Mouse (Mus musculus) thymus, adult 2 months (tissue): Measurements from ENCODE around the gene Tmem164. TPM values are rescaled to one million over a fixed set of nuclear protein-coding genes. Genes with fewer than 3 reads are reported as not detected.

Experiments
- DNase-seq: peaks from one replicate; pipeline ENCODE4 v3.0.0; 2021
- H3K27ac ChIP-seq: fragments of 200-500 bp; 2 replicates; pipeline ENCODE4 v1.5.1; 2012; ENCODE audit warnings: low read length, control low read depth; ENCODE audit not compliant: control insufficient read depth, insufficient read depth
- H3K27me3 ChIP-seq: fragments of 200-500 bp; 2 replicates; pipeline ENCODE4 v1.6.1; 2012; ENCODE audit warnings: mild to moderate bottlenecking, low read length, moderate library complexity, mixed read lengths; ENCODE audit not compliant: control insufficient read depth, insufficient read depth
- H3K36me3 ChIP-seq: fragments of 200-500 bp; 2 replicates; pipeline ENCODE4 v1.6.1; 2012; ENCODE audit warnings: mild to moderate bottlenecking, low read length, moderate library complexity; ENCODE audit not compliant: control insufficient read depth, insufficient read depth
- H3K4me1 ChIP-seq: fragments of 200-500 bp; replicated peaks from 2 replicates; pipeline ENCODE4 v1.6.1; 2012; ENCODE audit warnings: low read length; ENCODE audit not compliant: control insufficient read depth, insufficient read depth
- H3K4me3 ChIP-seq: fragments of 200-500 bp; 2 replicates; pipeline ENCODE4 v1.5.1; 2012; ENCODE audit warnings: mild to moderate bottlenecking, low read length, control low read depth, moderate library complexity; ENCODE audit not compliant: control insufficient read depth, insufficient read depth
- CTCF ChIP-seq: fragments of 200-500 bp; IDR thresholded peaks from 2 replicates; pipeline ENCODE4 v1.5.1; 2012; ENCODE audit warnings: mild to moderate bottlenecking, control low read depth, low read length, moderate library complexity, borderline replicate concordance; ENCODE audit not compliant: control insufficient read depth, poor library complexity, insufficient read depth; ENCODE audit errors: extremely low read depth
- POLR2A ChIP-seq: fragments of 200-500 bp; IDR thresholded peaks from 2 replicates; pipeline ENCODE4 v1.6.1; 2012; ENCODE audit warnings: mild to moderate bottlenecking, low read length, control low read depth, moderate library complexity; ENCODE audit not compliant: control insufficient read depth, poor library complexity, insufficient read depth; ENCODE audit errors: extremely low read depth
- WGBS: fragments of 180-500 bp; shearing (Covaris S2); methylation state at CpG from one replicate; pipeline ENCODE4 v1.1.7; 2018; 5-methylcytosine and 5-hydroxymethylcytosine counted together
- polyA plus RNA-seq: library from polyadenylated mRNA; depleted of rRNA; stranded (reverse); fragments of >200 nt; gene quantifications from 2 replicates; pipeline ENCODE4 v1.2.3, GENCODE M21; 2012

Gene Tmem164
- polyA plus RNA-seq, 1 experiment, result 44.6 TPM

GRCm38 (mm10) chrX:142718759-142719158 lies 37.6 kb downstream of the Tmem164 start:
- H3K27ac ChIP-seq, result no peak overlapping the region
- TF ChIP-seq CTCF (no peak), POLR2A (no peak)
- H3K36me3 ChIP-seq, result no peaks in the 10 kb centered on the region
- no peak for DNase-seq
- 95% methylated on average over 4 of the region's 4 CpGs for WGBS
- no peak overlapping the region for H3K4me3 ChIP-seq
- H3K27me3 ChIP-seq, result no peaks in the 10 kb centered on the region
- H3K4me1 ChIP-seq, result peaks cover 3% of the 10 kb centered on the region; the same call in 1 of the 2 replicates

DNA sequence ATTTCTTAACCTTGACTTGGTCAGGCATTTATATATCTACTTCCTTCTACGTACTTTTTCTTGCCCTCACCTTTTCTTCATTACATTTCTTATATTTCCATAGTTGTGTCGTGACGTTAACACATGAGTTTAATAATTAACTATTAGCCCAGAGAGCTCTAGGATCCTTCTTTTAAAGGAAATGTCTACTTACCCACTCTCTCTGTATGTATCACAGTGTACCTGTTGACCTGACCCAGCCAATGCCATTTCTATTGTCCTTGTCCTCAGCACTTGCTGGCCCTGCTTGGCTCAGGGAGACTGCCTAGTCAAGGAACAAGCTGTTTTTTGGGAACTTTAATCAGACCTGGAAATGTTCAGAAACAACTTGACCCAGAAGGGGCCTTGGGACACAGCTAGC lies 40.7 kb downstream of the Tmem164 start:
- no peak for DNase-seq
- TF ChIP-seq POLR2A (no peak), CTCF (no peak)

DNA sequence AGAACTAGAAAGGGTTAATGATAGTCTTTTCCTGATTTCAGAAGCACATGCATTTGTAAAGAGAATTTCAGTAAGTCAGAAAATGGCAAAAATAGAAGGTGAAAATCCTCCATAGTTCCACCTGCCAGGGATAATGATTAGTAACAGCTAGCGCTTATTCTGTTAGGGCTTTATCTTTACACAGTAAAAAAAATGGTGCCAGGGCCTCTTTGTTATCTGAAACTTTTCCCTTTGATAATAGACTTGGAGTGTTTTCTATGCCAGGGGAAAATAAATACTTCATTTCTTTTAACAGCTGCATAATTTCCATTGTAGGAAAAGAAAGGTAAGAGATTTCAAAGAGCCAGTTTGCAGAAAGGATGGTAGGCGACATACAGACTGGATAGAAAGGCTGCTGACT lies 43.0 kb downstream of the Tmem164 start:
- H3K27me3 ChIP-seq, result no peaks in the 10 kb centered on the region
- no peak for DNase-seq
- H3K4me1 ChIP-seq, result no peaks in the 10 kb centered on the region
- H3K36me3 ChIP-seq, result no peaks in the 10 kb centered on the region
- H3K4me3 ChIP-seq, result no peak overlapping the region
- TF ChIP-seq POLR2A (no peak), CTCF (no peak)
- 100% methylated on average over 2 of the region's 2 CpGs for WGBS
- H3K27ac ChIP-seq, result no peak overlapping the region

More for the DNA sequence above, 40.7 kb downstream of the Tmem164 start:
- H3K4me3 ChIP-seq, result no peak overlapping the region
- WGBS, result 97% methylated on average over 3 of the region's 3 CpGs
- no peaks in the 10 kb centered on the region for H3K36me3 ChIP-seq
- H3K27me3 ChIP-seq, result no peaks in the 10 kb centered on the region
- H3K4me1 ChIP-seq, result peaks cover 3% of the 10 kb centered on the region; the same call in 1 of the 2 replicates
- no peak overlapping the region for H3K27ac ChIP-seq

DNA sequence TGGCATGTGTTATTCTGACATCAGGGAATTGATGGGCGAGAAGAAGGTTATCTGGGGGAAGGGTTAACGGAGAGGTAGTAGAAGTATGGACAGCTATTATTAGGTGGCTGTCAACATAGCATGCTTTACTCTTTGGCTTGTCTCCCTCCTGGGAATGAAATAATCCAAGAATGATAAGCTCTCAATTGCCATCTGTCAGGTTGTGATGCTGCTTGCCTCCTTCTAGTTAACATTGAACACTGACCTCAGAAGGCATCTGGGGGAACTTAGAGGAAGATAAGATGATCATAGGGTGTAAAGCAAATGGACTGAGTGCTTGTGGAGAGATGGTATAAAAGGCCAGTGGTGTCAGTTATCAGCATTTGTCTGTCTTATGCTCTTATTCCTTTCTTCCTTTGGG lies 44.4 kb downstream of the Tmem164 start:
- H3K27ac ChIP-seq, result no peak overlapping the region
- TF ChIP-seq POLR2A, result no peak
- no peak for TF ChIP-seq CTCF
- 94% methylated on average over 2 of the region's 2 CpGs for WGBS
- no peaks in the 10 kb centered on the region for H3K27me3 ChIP-seq
- no peak for DNase-seq
- no peaks in the 10 kb centered on the region for H3K4me1 ChIP-seq
- no peak overlapping the region for H3K4me3 ChIP-seq
- no peaks in the 10 kb centered on the region for H3K36me3 ChIP-seq

DNA sequence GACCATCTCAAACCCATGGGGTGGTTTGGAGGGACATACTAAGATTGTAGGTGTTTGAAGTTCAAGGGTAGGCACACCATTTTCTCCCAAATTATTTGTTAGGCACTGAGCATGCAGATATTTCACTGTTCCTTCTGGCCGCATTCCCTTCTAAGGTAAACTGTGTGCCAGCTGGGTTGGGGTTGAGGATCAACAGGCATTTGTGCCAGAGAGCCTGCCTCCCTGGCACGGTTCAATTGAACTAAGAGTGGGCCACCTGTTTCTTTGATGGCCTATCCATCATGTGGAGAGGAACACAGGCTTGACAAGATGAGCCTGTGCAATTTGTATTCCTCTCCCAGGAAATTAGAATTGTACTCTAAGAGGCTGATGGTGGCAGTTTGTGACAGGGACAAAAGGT lies 45.1 kb downstream of the Tmem164 start:
- Histone ChIP-seq H3K4me1 (no peaks in the 10 kb centered on the region), H3K27me3 (no peaks in the 10 kb centered on the region), H3K4me3 (no peak overlapping the region), H3K27ac (no peak overlapping the region), H3K36me3 (no peaks in the 10 kb centered on the region)
- no peak for TF ChIP-seq CTCF
- WGBS, result 89% methylated on average over 2 of the region's 2 CpGs
- DNase-seq, result no peak

- H3K4me1 ChIP-seq, result no peaks in the 10 kb centered on the region
- 93% methylated on average over 6 of the region's 6 CpGs for WGBS
- no peaks in the 10 kb centered on the region for H3K36me3 ChIP-seq
- H3K4me3 ChIP-seq, result no peak overlapping the region
- no peak overlapping the region for H3K27ac ChIP-seq
- no peaks in the 10 kb centered on the region for H3K27me3 ChIP-seq
- no peak for DNase-seq
- TF ChIP-seq CTCF, result no peak
- no peak for TF ChIP-seq POLR2A
Observed at GRCm38 (mm10) chrX:142727847-142728246, 46.6 kb downstream of the Tmem164 start.

DNA sequence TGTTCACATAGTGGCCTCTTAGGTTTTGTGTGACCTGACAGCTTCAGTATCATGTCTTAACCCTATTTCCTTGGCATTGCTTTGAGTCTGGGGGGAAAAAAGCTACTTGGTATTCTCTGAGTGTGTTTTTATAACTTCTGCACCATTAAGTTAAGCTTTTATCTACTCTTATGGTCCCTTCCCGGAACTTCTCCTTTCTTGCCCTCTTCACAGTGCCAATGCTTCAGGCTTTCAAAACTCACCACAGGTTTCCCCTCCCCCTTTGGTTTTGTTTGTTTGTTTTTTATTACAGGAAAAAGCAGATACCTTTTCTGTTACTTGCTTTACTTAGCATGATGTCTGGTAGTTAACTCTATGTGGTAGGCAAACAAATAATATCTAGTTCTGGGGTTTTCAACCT lies 47.8 kb downstream of the Tmem164 start:
- H3K4me3 ChIP-seq, result no peak overlapping the region
- no peaks in the 10 kb centered on the region for H3K36me3 ChIP-seq
- no peaks in the 10 kb centered on the region for H3K27me3 ChIP-seq
- 92% methylated on average over 1 of the region's 1 CpGs for WGBS
- DNase-seq, result no peak
- TF ChIP-seq POLR2A (no peak), CTCF (no peak)
- H3K27ac ChIP-seq, result no peak overlapping the region
- no peaks in the 10 kb centered on the region for H3K4me1 ChIP-seq

- Histone ChIP-seq H3K36me3 (no peaks in the 10 kb centered on the region), H3K27ac (no peak overlapping the region), H3K4me3 (no peak overlapping the region), H3K4me1 (no peaks in the 10 kb centered on the region), H3K27me3 (no peaks in the 10 kb centered on the region)
- TF ChIP-seq POLR2A (no peak), CTCF (no peak)
- 78% methylated on average over 2 of the region's 2 CpGs for WGBS
- DNase-seq, result no peak
Observed at GRCm38 (mm10) chrX:142729482-142729881, 48.3 kb downstream of the Tmem164 start.
